Mouse (Mus musculus): Measurements from ENCODE around the gene Gm6812. TPM values are rescaled to one million over a fixed set of nuclear protein-coding genes. Genes with fewer than 3 reads are reported as not detected.
"Not testable (repeated sequence)": the region's sequence is repeated elsewhere in the genome, so short reads cannot be mapped to it uniquely, and the experiment has no call there.

Gene Gm6812
- not detected in 2 replicates for polyA plus RNA-seq (2016; fragmentation: Nextera tagmentation; extraction: Ambion mirVana)

GRCm38 (mm10) chrX:68892953-68893352 is at the start of gene Gm6812:
TSS of gene Gm6812 (minus strand) at chrX:68893053.
- not testable (repeated sequence) for H3K4me2 ChIP-seq; H3K9me3 ChIP-seq (replicated peaks); H3K27me3 ChIP-seq (replicated peaks); H3K4me3 ChIP-seq; H3K27ac ChIP-seq; H3K36me3 ChIP-seq; H3K4me1 ChIP-seq; H3K9ac ChIP-seq; ATAC-seq
- 53% methylated on average over 5 of the region's 5 CpGs for WGBS (ENCODE audit: insufficient replicate concordance)

GRCm38 (mm10) chrX:68865145-68865544 is 27.7 kb downstream of the Gm6812 start:
- no peak overlapping the region for H3K9ac ChIP-seq
- H3K36me3 ChIP-seq: no peaks in the 10 kb centered on the region
- H3K4me3 ChIP-seq: no peak overlapping the region
- no peak for ATAC-seq
- H3K4me1 ChIP-seq: no peaks in the 10 kb centered on the region
- WGBS (ENCODE audit: insufficient replicate concordance): 31% methylated on average over 2 of the region's 2 CpGs
- H3K27me3 ChIP-seq (replicated peaks): no peaks in the 10 kb centered on the region
- H3K9me3 ChIP-seq (replicated peaks): no peaks in the 10 kb centered on the region
- H3K27ac ChIP-seq: no peak overlapping the region
- H3K4me2 ChIP-seq: no peak overlapping the region

Other genes with a start within 250 kb of the Gm6812 start
- 42.4 and 44.2 TPM in 2 replicates for gene Fmr1, start 214.5 kb downstream of the Gm6812 start, polyA plus RNA-seq (2016; fragmentation: Nextera tagmentation; extraction: Ambion mirVana)
- 1.4 and 1.5 TPM in 2 replicates for gene Fmr1nb, start 131.2 kb downstream of the Gm6812 start, polyA plus RNA-seq (2016; fragmentation: Nextera tagmentation; extraction: Ambion mirVana)
- gene Gm14698, start 72.0 kb downstream of the Gm6812 start, polyA plus RNA-seq (2016; fragmentation: Nextera tagmentation; extraction: Ambion mirVana): 1.4 and 2.6 TPM in 2 replicates